Mouse (Mus musculus) left cerebral cortex, postnatal 25 days (tissue): ENCODE measurements around the gene Cap2. TPM values are rescaled to one million over a fixed set of nuclear protein-coding genes. Genes with fewer than 3 reads are reported as not detected.

Experiments
- DNase-seq, 2 experiments: peaks; one replicate each; pipeline ENCODE4 v3.0.0; 2022; ENCODE audit warnings: low spot score in 2 of 2, mixed read lengths in 1 of 2
- intact Hi-C: fragments of 180-260 bp; cut with DNase I; formaldehyde crosslinking; loops from one replicate; pipeline ENCODE4 v1.15.1; 2025
- total RNA-seq, 2 experiments: library from RNA; stranded (reverse); gene quantifications; 2 replicates each; pipeline ENCODE4 v1.2.3; 2021

The Cap2 gene
- total RNA-seq: 100 to 1,000 TPM; 252 to 280 TPM

- intact Hi-C loops: loop anchor here (1.0 to 5.0 kb wide), 2 partner anchors 80 to 155 kb away; no protein-coding TSS in a partner anchor
- DNase-seq: peak; percentile 84 to 96
These were observed at the start of gene Cap2 for GRCm38 (mm10) chr13:46501800-46502389. TSS of gene Cap2 (plus strand) at chr13:46501848.

- no peak for DNase-seq
- intact Hi-C loops: no loop called here
These were observed 42.1 kb upstream of the Cap2 start for GRCm38 (mm10) chr13:46459546-46459945.

DNA sequence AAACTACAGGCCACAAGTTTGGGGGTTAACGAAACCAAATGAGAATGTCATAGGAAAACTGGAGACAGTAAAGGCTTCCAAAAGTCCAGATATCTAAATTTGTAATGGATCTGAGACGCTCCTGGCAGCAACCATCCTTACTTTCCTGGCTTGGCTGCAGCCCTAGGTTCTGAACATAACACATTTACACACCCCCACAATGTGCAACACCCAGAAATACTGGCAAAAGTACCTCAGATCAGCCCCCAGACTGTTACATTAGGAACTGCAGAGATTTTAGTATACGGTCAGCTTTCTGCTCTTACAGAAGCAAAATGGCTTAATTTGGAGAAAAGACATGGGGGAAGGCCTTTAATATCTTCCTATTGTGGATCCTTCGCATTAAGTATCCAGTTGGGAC, 39.4 kb upstream of the Cap2 start:
- DNase-seq: peak in 1 of 2 experiments; percentile 83
- intact Hi-C loops: loop anchor here (1.0 to 5.0 kb wide), 3 partner anchors 40 to 99 kb away; no protein-coding TSS in a partner anchor

GRCm38 (mm10) chr13:46463764-46464163, 37.9 kb upstream of the Cap2 start:
- intact Hi-C loops: loop anchor here (5.0 kb wide), 2 partner anchors 41 to 54 kb away; no protein-coding TSS in a partner anchor
- DNase-seq: no peak

DNA sequence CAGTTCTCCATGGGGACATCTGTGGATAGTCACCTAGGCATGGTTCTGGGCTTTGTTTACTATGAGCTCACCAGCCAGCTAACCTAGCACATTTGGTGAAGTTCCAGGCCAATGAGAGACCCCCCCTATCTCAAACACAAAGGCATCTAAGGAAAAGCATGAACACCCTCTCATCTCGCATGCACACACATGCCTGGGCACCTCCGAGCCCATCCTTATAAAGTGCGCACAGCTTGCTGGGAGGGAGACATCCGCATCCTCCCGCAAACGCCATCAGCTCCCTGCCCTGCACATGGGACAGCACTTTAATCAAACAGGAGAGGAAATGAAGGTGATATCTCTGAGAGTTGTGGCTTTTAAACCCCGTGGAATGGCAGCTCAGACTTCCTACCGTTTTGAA, 33.4 kb upstream of the Cap2 start:
- DNase-seq: no peak
- intact Hi-C loops: no loop called here

- intact Hi-C loops: no loop called here
- DNase-seq: peak in 1 of 2 experiments; percentile 39
These were observed 32.1 kb upstream of the Cap2 start for GRCm38 (mm10) chr13:46469536-46469935.

DNA sequence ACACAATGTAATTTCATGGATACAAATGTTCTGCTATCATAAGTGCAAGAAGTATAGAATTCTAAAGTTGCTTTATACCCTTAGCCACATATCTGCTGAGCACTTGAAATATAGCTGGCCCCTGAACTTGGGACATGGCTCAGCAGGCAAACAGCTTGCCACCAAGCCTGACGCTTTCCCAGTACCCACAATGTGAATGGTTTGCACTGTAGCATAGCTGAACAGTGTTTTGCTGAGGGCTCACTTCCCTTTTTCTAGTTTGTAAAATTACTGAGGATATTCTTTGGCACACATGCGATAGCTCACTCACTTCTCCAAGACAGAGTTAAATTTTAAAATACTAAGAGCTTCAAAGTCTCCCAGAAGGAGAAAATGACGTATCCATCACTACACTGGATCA, 20.4 kb upstream of the Cap2 start:
- intact Hi-C loops: no loop called here

GRCm38 (mm10) chr13:46485605-46486004, 16.0 kb upstream of the Cap2 start:
- DNase-seq: no peak
- intact Hi-C loops: no loop called here

More for the DNA sequence above, 20.4 kb upstream of the Cap2 start:
- no peak for DNase-seq

DNA sequence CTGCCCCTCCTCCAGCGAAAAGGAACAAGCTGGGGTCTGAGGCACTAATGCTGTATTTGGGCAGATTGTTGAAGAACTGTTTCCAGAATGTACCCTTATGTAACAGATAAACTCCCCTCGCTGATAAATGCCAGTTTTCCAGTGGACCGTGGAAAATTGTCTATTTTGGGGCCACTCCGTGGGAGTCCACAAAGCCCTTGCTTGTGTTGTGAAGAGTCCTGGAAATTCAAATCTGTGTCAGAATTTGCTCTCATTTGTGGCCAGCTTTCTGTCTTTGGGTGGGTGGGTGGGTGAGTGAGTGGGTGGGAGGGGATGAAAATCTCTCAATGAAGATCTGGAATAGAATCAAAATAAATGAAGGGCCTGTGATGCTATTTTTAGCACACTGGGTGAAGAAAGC, 13.5 kb upstream of the Cap2 start:
- peak in 1 of 2 experiments; percentile 75 for DNase-seq
- intact Hi-C loops: no loop called here

GRCm38 (mm10) chr13:46490644-46491043, 11.0 kb upstream of the Cap2 start:
- peak; percentile 15 to 78 for DNase-seq
- intact Hi-C loops: no loop called here

GRCm38 (mm10) chr13:46502390-46502891, 793 bp downstream of the Cap2 start:
- intact Hi-C loops: loop anchor here (1.0 to 5.0 kb wide), 2 partner anchors 80 to 155 kb away; no protein-coding TSS in a partner anchor
- peak; percentile 41 to 69 for DNase-seq

DNA sequence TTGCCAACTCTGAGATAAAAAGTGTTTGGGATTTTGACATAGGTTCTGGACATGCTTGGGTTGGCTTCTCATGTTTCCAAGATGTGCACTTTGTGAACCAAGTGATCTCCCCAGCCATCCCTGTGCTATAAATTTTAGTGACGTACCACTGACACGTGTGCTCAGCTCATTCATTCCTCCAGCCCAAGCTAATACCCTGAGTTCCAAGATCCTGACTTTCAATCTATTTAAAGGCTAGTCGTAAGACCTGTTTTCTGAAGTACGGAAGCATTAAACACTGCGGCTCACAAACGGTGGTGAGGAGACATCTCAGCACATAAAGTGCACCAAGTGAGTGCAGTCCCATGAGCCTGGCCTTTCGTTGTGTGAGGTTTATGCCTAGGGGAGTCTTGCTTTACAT, 6.3 kb downstream of the Cap2 start:
- intact Hi-C loops: no loop called here
- DNase-seq: no peak

GRCm38 (mm10) chr13:46508823-46509222, 7.2 kb downstream of the Cap2 start:
- intact Hi-C loops: no loop called here
- DNase-seq: no peak

DNA sequence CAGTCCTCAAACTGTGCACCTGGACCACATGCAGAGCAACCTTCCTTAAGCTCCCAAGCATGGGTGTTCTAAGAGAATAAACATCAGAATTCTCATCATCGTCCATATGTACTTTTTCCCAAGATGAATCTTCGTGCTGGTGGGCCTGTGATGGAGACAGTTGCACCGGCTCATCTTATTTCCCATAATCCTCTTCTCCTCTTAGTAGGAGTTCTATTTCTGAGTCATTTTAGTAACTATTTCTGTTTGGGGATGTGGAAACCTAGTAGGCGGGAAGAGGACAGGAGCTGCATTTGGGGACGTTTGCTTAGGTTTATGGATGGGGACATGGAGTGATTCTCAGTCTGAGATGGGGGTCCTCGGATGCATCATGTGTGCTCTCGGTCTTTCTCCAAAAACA, 8.8 kb downstream of the Cap2 start:
- intact Hi-C loops: no loop called here
- peak in 1 of 2 experiments; percentile 57 for DNase-seq

DNA sequence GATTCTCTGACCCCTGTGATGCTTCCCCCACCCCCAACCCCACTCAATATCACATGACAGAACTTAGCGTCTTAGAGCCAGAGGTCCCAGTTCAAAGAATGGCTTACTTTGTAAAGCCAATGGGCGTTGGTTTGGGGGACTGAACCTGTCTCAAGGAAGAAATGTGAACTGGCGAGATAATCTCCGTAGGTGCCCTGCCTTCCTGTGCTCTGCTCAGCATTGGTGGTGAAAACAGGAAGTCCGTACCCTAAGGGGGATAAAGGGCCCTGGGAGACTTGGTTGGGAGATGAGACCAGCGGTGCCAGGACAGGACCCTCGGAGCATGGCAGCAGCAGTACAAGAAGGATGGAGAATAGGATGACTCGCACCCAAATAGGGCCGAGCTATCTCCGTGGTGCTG, 12.8 kb downstream of the Cap2 start:
- intact Hi-C loops: no loop called here
- no peak for DNase-seq

DNA sequence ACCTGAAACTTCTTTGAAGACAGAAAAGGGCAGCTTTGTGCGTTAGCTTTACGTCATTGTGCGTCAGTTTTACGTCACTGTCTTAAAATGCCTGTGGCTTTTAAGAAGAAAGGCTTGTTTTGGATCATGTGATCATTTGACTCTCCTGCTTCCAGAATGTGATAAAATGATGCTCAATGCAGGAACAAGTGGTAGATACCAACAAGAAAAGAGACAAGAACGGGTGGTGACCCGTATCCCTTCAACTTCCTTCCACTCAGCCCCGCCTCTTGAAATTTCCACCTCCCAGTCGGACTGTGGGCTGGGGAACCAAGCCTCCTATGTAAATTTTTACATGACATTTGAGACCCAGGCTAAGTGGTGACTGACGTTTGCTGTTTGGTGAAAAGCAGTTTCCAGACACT, 13.5 kb downstream of the Cap2 start:
- DNase-seq: no peak

GRCm38 (mm10) chr13:46515524-46515923, 13.9 kb downstream of the Cap2 start:
- DNase-seq: no peak
- intact Hi-C loops: loop anchor here (5.0 kb wide), 1 partner anchor 53 kb away; no protein-coding TSS in a partner anchor

More for the DNA sequence above, 13.5 kb downstream of the Cap2 start:
- intact Hi-C loops: loop anchor here (5.0 kb wide), 1 partner anchor 53 kb away; no protein-coding TSS in a partner anchor

DNA sequence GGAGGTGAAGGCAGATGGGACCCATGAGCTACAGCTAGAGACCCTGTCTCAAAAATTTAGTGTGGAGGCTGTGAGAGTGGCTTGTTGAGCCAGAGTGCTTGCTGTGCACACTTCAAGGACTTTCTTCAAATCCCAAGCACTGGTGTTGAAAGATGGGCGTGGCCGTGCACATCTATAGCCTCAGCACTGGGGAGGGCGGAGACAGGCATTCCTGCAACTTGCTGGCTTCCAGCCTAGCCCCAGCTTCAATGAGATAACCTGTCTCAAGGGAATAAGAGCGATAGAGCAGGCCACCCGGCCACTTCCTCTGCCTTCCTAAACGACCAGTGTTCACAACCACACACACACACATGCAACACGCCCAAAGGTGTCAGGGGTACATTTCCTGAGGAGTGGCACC, 14.5 kb downstream of the Cap2 start:
- no peak for DNase-seq
- intact Hi-C loops: loop anchor here (5.0 kb wide), 1 partner anchor 54 kb away; no protein-coding TSS in a partner anchor

- peak; percentile 81 to 97 for DNase-seq
- intact Hi-C loops: loop anchor here (5.0 kb wide), 1 partner anchor 55 kb away; no protein-coding TSS in a partner anchor
These were observed 15.6 kb downstream of the Cap2 start for GRCm38 (mm10) chr13:46517211-46517685.

GRCm38 (mm10) chr13:46521482-46521881, 19.8 kb downstream of the Cap2 start:
- intact Hi-C loops: no loop called here
- no peak for DNase-seq

GRCm38 (mm10) chr13:46522798-46523197, 21.1 kb downstream of the Cap2 start:
- intact Hi-C loops: no loop called here
- DNase-seq: no peak
